Mouse (Mus musculus) forebrain, embryonic 10.5 days (tissue): ENCODE data around the gene Egfl8. TPM values are rescaled to one million over a fixed set of nuclear protein-coding genes. Genes with fewer than 3 reads are reported as not detected.
A peak's percentile ranks its signal among the peaks of the same experiment; 100 is the strongest.

ENCODE experiments used
- DNase-seq: peaks from one replicate; pipeline ENCODE4 v3.0.0-alpha.2; 2017; ENCODE audit warnings: low spot score; ENCODE audit errors: extremely low spot score
- H3K27ac ChIP-seq: fragments of 300-500 bp; sonication (generic); 2 replicates; pipeline ENCODE4 v1.5.1; 2016; ENCODE audit warnings: mild to moderate bottlenecking
- H3K27me3 ChIP-seq: fragments of 300-500 bp; sonication (generic); 2 replicates; pipeline ENCODE4 v1.6.1; 2016; ENCODE audit warnings: mild to moderate bottlenecking; ENCODE audit not compliant: poor library complexity, severe bottlenecking
- H3K36me3 ChIP-seq: fragments of 300-500 bp; sonication (generic); replicated peaks from 2 replicates; pipeline ENCODE4 v1.6.1; 2016; ENCODE audit warnings: mild to moderate bottlenecking, moderate library complexity
- H3K4me1 ChIP-seq: fragments of 300-500 bp; sonication (generic); 2 replicates; pipeline ENCODE4 v1.6.1; 2016
- H3K4me3 ChIP-seq: fragments of 300-500 bp; sonication (generic); 2 replicates; pipeline ENCODE4 v1.5.1; 2016; ENCODE audit warnings: mild to moderate bottlenecking, moderate library complexity
- H3K9me3 ChIP-seq: fragments of 300-500 bp; sonication (generic); 2 replicates; pipeline ENCODE4 v1.6.1; 2016; ENCODE audit warnings: mild to moderate bottlenecking, moderate library complexity
- WGBS: fragments of 180-500 bp; shearing (Covaris S2); methylation state at CpG from one replicate; pipeline ENCODE4 v1.1.7; 2016; 5-methylcytosine and 5-hydroxymethylcytosine counted together
- polyA plus RNA-seq: library from polyadenylated mRNA; unstranded; fragments of >200 nt; fragmentation: Nextera tagmentation; extraction: Ambion mirVana; gene quantifications from 2 replicates; pipeline ENCODE4 v1.2.1, GENCODE M21; 2016

Gene Egfl8
- polyA plus RNA-seq, 1 experiment from 2014 or later, result 1.6 TPM

- 71% methylated on average over 9 of the region's 9 CpGs for WGBS
- H3K4me1 ChIP-seq, result peaks cover 28% of the 10 kb centered on the region
- no peaks in the 10 kb centered on the region for H3K36me3 ChIP-seq
- no peak for DNase-seq
- no peak overlapping the region for H3K27ac ChIP-seq
- 0 out of 2 replicates have a peak, but pooled peaks cover 10% of the 10 kb centered on the region for H3K27me3 ChIP-seq
- no peak overlapping the region for H3K4me3 ChIP-seq
- H3K9me3 ChIP-seq, result peaks cover 3% of the 10 kb centered on the region; the same call in 1 of the 2 replicates
These were observed 48.5 kb downstream of the Egfl8 start for GRCm38 (mm10) chr17:34567311-34567710.

GRCm38 (mm10) chr17:34564796-34565195 lies 51.0 kb downstream of the Egfl8 start:
- Histone ChIP-seq H3K4me1 (peaks cover 27% of the 10 kb centered on the region), H3K27me3 (peaks cover 10% of the 10 kb centered on the region; the same call in 1 of the 2 replicates), H3K27ac (peak overlapping the region; percentile 68), H3K4me3 (peak overlapping the region; percentile 5; the same call in 1 of the 2 replicates), H3K9me3 (0 out of 2 replicates have a peak, but pooled peaks cover 3% of the 10 kb centered on the region), H3K36me3 (no peaks in the 10 kb centered on the region)
- DNase-seq, result no peak
- 50% methylated on average over 3 of the region's 3 CpGs for WGBS

- Histone ChIP-seq H3K36me3 (no peaks in the 10 kb centered on the region), H3K9me3 (0 out of 2 replicates have a peak, but pooled peaks cover 3% of the 10 kb centered on the region), H3K4me1 (peaks cover 27% of the 10 kb centered on the region), H3K4me3 (peak within 1 kb of the TSS; percentile 24), H3K27ac (peak within 1 kb of the TSS; percentile 68), H3K27me3 (peaks cover 10% of the 10 kb centered on the region; the same call in 1 of the 2 replicates)
- no peak for DNase-seq
- WGBS, result 19% methylated on average over 6 of the region's 6 CpGs
These were observed 51.8 kb downstream of the Egfl8 start, which contains the start of gene Notch4 for GRCm38 (mm10) chr17:34564003-34564421. Gene Notch4, plus strand, starts transcription at chr17:34564268.

GRCm38 (mm10) chr17:34563354-34563753 lies 52.4 kb downstream of the Egfl8 start:
- Histone ChIP-seq H3K27ac (no peak overlapping the region), H3K27me3 (peaks cover 10% of the 10 kb centered on the region; the same call in 1 of the 2 replicates), H3K9me3 (0 out of 2 replicates have a peak, but pooled peaks cover 3% of the 10 kb centered on the region), H3K36me3 (no peaks in the 10 kb centered on the region), H3K4me3 (no peak overlapping the region), H3K4me1 (peaks cover 27% of the 10 kb centered on the region)
- 83% methylated on average over 11 of the region's 11 CpGs for WGBS
- DNase-seq, result no peak

Other genes with a start within 250 kb of the Egfl8 start
- gene Btnl1, start 238.8 kb downstream of the Egfl8 start, polyA plus RNA-seq, result not detected in 2 replicates
- gene BC051142, start 217.2 kb downstream of the Egfl8 start, polyA plus RNA-seq, result 1.3 and 1.6 TPM in 2 replicates
- not detected in 2 replicates for gene Btnl4, start 138.7 kb downstream of the Egfl8 start, polyA plus RNA-seq
- not detected in 2 replicates for gene Btnl6, start 98.6 kb downstream of the Egfl8 start, polyA plus RNA-seq
- 6.1 and 7.0 TPM in 2 replicates for gene Notch4, start 51.7 kb downstream of the Egfl8 start, polyA plus RNA-seq
- gene Gpsm3, start 26.2 kb downstream of the Egfl8 start, polyA plus RNA-seq, result 5.9 and 6.5 TPM in 2 replicates
- gene Pbx2, start 24.7 kb downstream of the Egfl8 start, polyA plus RNA-seq, result 15.6 and 15.7 TPM in 2 replicates
- 2.3 TPM in 2 replicates for gene Ager, start 18.1 kb downstream of the Egfl8 start, polyA plus RNA-seq
- 185 and 186 TPM in 2 replicates for gene Rnf5, start 12.3 kb downstream of the Egfl8 start, polyA plus RNA-seq
- 60.8 and 62.7 TPM in 2 replicates for gene Agpat1, start 11.7 kb downstream of the Egfl8 start, polyA plus RNA-seq
- 22.1 and 22.4 TPM in 2 replicates for gene Ppt2, start 12.5 kb upstream of the Egfl8 start, polyA plus RNA-seq
- 0.54 and 0.62 TPM in 2 replicates for gene Prrt1, start 13.6 kb upstream of the Egfl8 start, polyA plus RNA-seq
- gene Fkbpl, start 28.8 kb upstream of the Egfl8 start, polyA plus RNA-seq, result 14.8 and 15.5 TPM in 2 replicates
- 105 and 106 TPM in 2 replicates for gene Atf6b, start 31.2 kb upstream of the Egfl8 start, polyA plus RNA-seq
- gene Tnxb, start 54.6 kb upstream of the Egfl8 start, polyA plus RNA-seq, result not detected in 2 replicates
- gene C4b, start 127.9 kb upstream of the Egfl8 start, polyA plus RNA-seq, result not detected in 2 replicates
- not detected in 2 replicates for gene Cyp21a1, start 188.6 kb upstream of the Egfl8 start, polyA plus RNA-seq
- gene Stk19, start 221.0 kb upstream of the Egfl8 start, polyA plus RNA-seq, result 28.6 and 31.6 TPM in 2 replicates
- gene Dxo, start 221.0 kb upstream of the Egfl8 start, polyA plus RNA-seq, result 80.2 and 83.0 TPM in 2 replicates
- gene Skiv2l, start 234.2 kb upstream of the Egfl8 start, polyA plus RNA-seq, result 58.0 and 58.3 TPM in 2 replicates
- gene Nelfe, start 234.4 kb upstream of the Egfl8 start, polyA plus RNA-seq, result 150 and 153 TPM in 2 replicates
- gene Cfb, start 246.5 kb upstream of the Egfl8 start, polyA plus RNA-seq, result 1.8 and 2.7 TPM in 2 replicates